Mouse (Mus musculus) right cerebral cortex, postnatal 10 days (tissue): ENCODE results near the gene Lrrfip1.

Experiments
- DNase-seq, 2 experiments: peaks; one replicate each; pipeline ENCODE4 v3.0.0; 2021; ENCODE audit warnings: low spot score in 2 of 2

The Lrrfip1 gene

GRCm38 (mm10) chr1:91055744-91056143, 57.2 kb downstream of the Lrrfip1 start:
- no peak for DNase-seq

- DNase-seq, result no peak
These were observed 57.9 kb downstream of the Lrrfip1 start for GRCm38 (mm10) chr1:91056416-91056815.

GRCm38 (mm10) chr1:91057311-91058245, 59.0 kb downstream of the Lrrfip1 start:
- no peak for DNase-seq

GRCm38 (mm10) chr1:91058251-91058650, 59.7 kb downstream of the Lrrfip1 start:
- no peak for DNase-seq

- no peak for DNase-seq
These were observed 61.5 kb downstream of the Lrrfip1 start for GRCm38 (mm10) chr1:91059792-91060604.

- DNase-seq, result no peak
These were observed 62.6 kb downstream of the Lrrfip1 start for GRCm38 (mm10) chr1:91061105-91061504.

- DNase-seq, result peak; percentile 73 to 88
These were observed 63.8 kb downstream of the Lrrfip1 start for GRCm38 (mm10) chr1:91062363-91062762.

GRCm38 (mm10) chr1:91064053-91064452, 65.5 kb downstream of the Lrrfip1 start:
- no peak for DNase-seq

GRCm38 (mm10) chr1:91064903-91065525, 66.5 kb downstream of the Lrrfip1 start:
- peak; percentile 58 to 65 for DNase-seq

GRCm38 (mm10) chr1:91066061-91066460, 67.5 kb downstream of the Lrrfip1 start:
- DNase-seq, result no peak

- DNase-seq, result no peak
These were observed 68.1 kb downstream of the Lrrfip1 start for GRCm38 (mm10) chr1:91066599-91066998.

GRCm38 (mm10) chr1:91067716-91068115, 69.2 kb downstream of the Lrrfip1 start:
- no peak for DNase-seq

- no peak for DNase-seq
These were observed 71.0 kb downstream of the Lrrfip1 start for GRCm38 (mm10) chr1:91069575-91069974.

- DNase-seq, result no peak
These were observed 72.0 kb downstream of the Lrrfip1 start for GRCm38 (mm10) chr1:91070547-91070946.

- DNase-seq, result no peak
These were observed 73.2 kb downstream of the Lrrfip1 start for GRCm38 (mm10) chr1:91071671-91072290.

- DNase-seq, result no peak
These were observed 78.4 kb downstream of the Lrrfip1 start for GRCm38 (mm10) chr1:91076946-91077345.

- DNase-seq, result no peak
These were observed 78.9 kb downstream of the Lrrfip1 start for GRCm38 (mm10) chr1:91077456-91077855.

GRCm38 (mm10) chr1:91077980-91078379, 79.4 kb downstream of the Lrrfip1 start:
- DNase-seq, result no peak

- DNase-seq, result no peak
These were observed 81.3 kb downstream of the Lrrfip1 start for GRCm38 (mm10) chr1:91079740-91080422.

- DNase-seq, result no peak
These were observed 81.8 kb downstream of the Lrrfip1 start for GRCm38 (mm10) chr1:91080423-91080749.

GRCm38 (mm10) chr1:91084374-91084773, 85.8 kb downstream of the Lrrfip1 start:
- DNase-seq, result no peak
